Comparison of ENCODE assay signal across 21 mouse cellular contexts in genomic region chr10:13444257-13444656, GRCm38 (mm10). TPM values are rescaled to one million over a fixed set of nuclear protein-coding genes. Genes with fewer than 3 reads are reported as not detected.
DNase-seq lines count a peak whose midpoint lies in the region; ATAC-seq and TF ChIP-seq lines count a peak whose summit lies in the region.
"Had no signal": no experiment of that assay in that cellular context is flagged by ENCODE, and none has a peak within 500 bp of the region (broad histone marks: within the 10 kb centered on the region; RNA-seq: fewer than 3 reads in every experiment).

No protein-coding gene starts in this region.

- H3K4me2 ChIP-seq in kidney, embryonic 15.5 days, result no peak overlapping the region
- H3K4me2 ChIP-seq in liver, embryonic 12.5 days, result 0 out of 2 replicates have a peak overlapping the region, but pooled peaks have one; percentile 14
- H3K4me2 ChIP-seq in liver, embryonic 11.5 days, result no peak overlapping the region; the same call in 1 of the 2 replicates
- no peak overlapping the region for H3K4me2 ChIP-seq in forebrain, embryonic 16.5 days (ENCODE audit: low read length)
- H3K4me2 ChIP-seq: embryonic facial prominence, embryonic 15.5 days; heart, embryonic 13.5 days; hindbrain, embryonic 12.5 days had no signal

- ATAC-seq in kidney, embryonic 15.5 days (replicated peaks; ENCODE audit: low FRiP score), result no peak
- ATAC-seq in liver, embryonic 12.5 days, result 0 out of 2 replicates have a peak, but pooled peaks have one; percentile 37
- no peak for ATAC-seq in liver, embryonic 11.5 days (replicated peaks; ENCODE audit: low FRiP score)
- peak; percentile 53 for ATAC-seq in common myeloid progenitor, adult 5-6 weeks (replicated peaks; ENCODE audit: low read depth, poor library complexity, severe bottlenecking)
- no peak for ATAC-seq in forebrain, embryonic 16.5 days
- ATAC-seq: forebrain, embryonic 14.5 days; hindbrain, embryonic 16.5 days had no signal

- H3K9me3 ChIP-seq in kidney, embryonic 15.5 days (replicated peaks), result no peaks in the 10 kb centered on the region
- H3K9me3 ChIP-seq in liver, embryonic 12.5 days (replicated peaks), result no peaks in the 10 kb centered on the region
- no peaks in the 10 kb centered on the region for H3K9me3 ChIP-seq in liver, embryonic 11.5 days (ENCODE audit: control insufficient read depth, low read length)
- no peaks in the 10 kb centered on the region for H3K9me3 ChIP-seq in limb, embryonic 10.5 days (replicated peaks)
- no peaks in the 10 kb centered on the region for H3K9me3 ChIP-seq in forebrain, embryonic 16.5 days (ENCODE audit: control insufficient read depth, low read length)
- H3K9me3 ChIP-seq: embryonic facial prominence, embryonic 15.5 days; forebrain, embryonic 10.5 days; heart, embryonic 13.5 days; hindbrain, embryonic 12.5 days had no signal

- no peak overlapping the region for H3K27ac ChIP-seq in kidney, adult 2 months (ENCODE audit: insufficient read depth, low read depth, low read length)
- H3K27ac ChIP-seq in kidney, embryonic 15.5 days, result no peak overlapping the region
- H3K27ac ChIP-seq in liver, embryonic 12.5 days, result no peak overlapping the region
- H3K27ac ChIP-seq in liver, embryonic 11.5 days (ENCODE audit: low read depth, low read length), result no peak overlapping the region
- no peak overlapping the region for H3K27ac ChIP-seq in limb, embryonic 10.5 days
- no peak overlapping the region for H3K27ac ChIP-seq in forebrain, embryonic 16.5 days (ENCODE audit: low read length)
- H3K27ac ChIP-seq: embryonic facial prominence, embryonic 15.5 days; forebrain, embryonic 10.5 days; heart, embryonic 13.5 days; hindbrain, embryonic 12.5 days had no signal

- H3K9ac ChIP-seq in kidney, embryonic 15.5 days, result no peak overlapping the region
- no peak overlapping the region for H3K9ac ChIP-seq in liver, embryonic 12.5 days
- no peak overlapping the region for H3K9ac ChIP-seq in liver, embryonic 11.5 days (ENCODE audit: low read depth, low read length)
- H3K9ac ChIP-seq in forebrain, embryonic 16.5 days (replicated peaks; ENCODE audit: low read depth, low read length), result no peak overlapping the region
- H3K9ac ChIP-seq: embryonic facial prominence, embryonic 15.5 days; heart, embryonic 13.5 days; hindbrain, embryonic 12.5 days had no signal

- TF ChIP-seq POLR2A in kidney, adult 2 months (IDR thresholded peaks at IDR 0.05; ENCODE audit: low read depth, low read length), result no peak

- 58% methylated on average over 5 of the region's 5 CpGs for WGBS in kidney, adult 2 months
- 74% methylated on average over 5 of the region's 5 CpGs for WGBS in kidney, embryonic 15.5 days
- WGBS in liver, embryonic 12.5 days (ENCODE audit: insufficient replicate concordance), result 29% methylated on average over 5 of the region's 5 CpGs
- 43% methylated on average over 5 of the region's 5 CpGs for WGBS in liver, embryonic 11.5 days
- 86% methylated on average over 5 of the region's 5 CpGs for WGBS in limb, embryonic 10.5 days
- 89% methylated on average over 5 of the region's 5 CpGs for WGBS in forebrain, embryonic 16.5 days

- H3K27me3 ChIP-seq in kidney, adult 2 months (replicated peaks; ENCODE audit: control insufficient read depth, insufficient read depth, low read length), result no peaks in the 10 kb centered on the region
- H3K27me3 ChIP-seq in kidney, embryonic 15.5 days, result no peaks in the 10 kb centered on the region
- no peaks in the 10 kb centered on the region for H3K27me3 ChIP-seq in liver, embryonic 12.5 days (replicated peaks)
- no peaks in the 10 kb centered on the region for H3K27me3 ChIP-seq in liver, embryonic 11.5 days (replicated peaks; ENCODE audit: control insufficient read depth, insufficient read depth, low read length)
- no peaks in the 10 kb centered on the region for H3K27me3 ChIP-seq in limb, embryonic 10.5 days (ENCODE audit: low read depth, poor library complexity, severe bottlenecking)
- no peaks in the 10 kb centered on the region for H3K27me3 ChIP-seq in forebrain, embryonic 16.5 days (replicated peaks; ENCODE audit: control insufficient read depth, insufficient read depth, low read length)
- H3K27me3 ChIP-seq: embryonic facial prominence, embryonic 15.5 days; heart, embryonic 13.5 days; hindbrain, embryonic 12.5 days had no signal

- no peak overlapping the region for H3K4me3 ChIP-seq in kidney, adult 2 months (ENCODE audit: insufficient read depth, low read depth, low read length)
- H3K4me3 ChIP-seq in kidney, embryonic 15.5 days (replicated peaks), result no peak overlapping the region
- H3K4me3 ChIP-seq in liver, embryonic 12.5 days, result no peak overlapping the region
- H3K4me3 ChIP-seq in liver, embryonic 11.5 days (ENCODE audit: low read depth, low read length), result no peak overlapping the region
- H3K4me3 ChIP-seq in limb, embryonic 10.5 days, result no peak overlapping the region
- H3K4me3 ChIP-seq in forebrain, embryonic 16.5 days (replicated peaks; ENCODE audit: low read length), result no peak overlapping the region
- H3K4me3 ChIP-seq: embryonic facial prominence, embryonic 15.5 days; erythroblast, embryonic 14.5 days; forebrain, embryonic 10.5 days; heart, embryonic 13.5 days; hindbrain, embryonic 12.5 days had no signal

- H3K4me1 ChIP-seq in kidney, adult 2 months (ENCODE audit: control insufficient read depth, insufficient read depth, low read length), result peaks cover 13% of the 10 kb centered on the region; the same call in 1 of the 2 replicates
- peaks cover 22% of the 10 kb centered on the region for H3K4me1 ChIP-seq in kidney, embryonic 15.5 days
- 0 out of 2 replicates have a peak, but pooled peaks cover 4% of the 10 kb centered on the region for H3K4me1 ChIP-seq in liver, embryonic 12.5 days
- no peaks in the 10 kb centered on the region for H3K4me1 ChIP-seq in liver, embryonic 11.5 days (replicated peaks; ENCODE audit: control insufficient read depth, insufficient read depth, low read length)
- no peaks in the 10 kb centered on the region for H3K4me1 ChIP-seq in limb, embryonic 10.5 days
- no peaks in the 10 kb centered on the region for H3K4me1 ChIP-seq in forebrain, embryonic 16.5 days (replicated peaks; ENCODE audit: control insufficient read depth, insufficient read depth, low read length)
- H3K4me1 ChIP-seq: forebrain, embryonic 10.5 days; hindbrain, embryonic 12.5 days had no signal

- TF ChIP-seq CTCF in kidney, adult 2 months (conservative IDR thresholded peaks at IDR 0.05; ENCODE audit: insufficient read depth, insufficient read length, low read depth, low read length), result no peak

- DNase-seq in kidney, adult 2 months, result peak; percentile 73
- no peak for DNase-seq in liver, embryonic 11.5 days (ENCODE audit: low spot score)
- peak; percentile 25 for DNase-seq in limb, embryonic 10.5 days (ENCODE audit: low spot score)
- DNase-seq in spleen, postnatal 36 days (ENCODE audit: low spot score in 2 of 2), result no peak
- DNase-seq: adrenal gland, adult 2 months; adrenal gland, postnatal 25 days; cerebellum, adult 18-20 months; cerebellum, postnatal 10 days; embryo, embryonic 11 days; heart, postnatal 36 days had no signal

- H3K36me3 ChIP-seq in kidney, adult 2 months (ENCODE audit: control insufficient read depth, insufficient read depth, low read length), result no peaks in the 10 kb centered on the region
- no peaks in the 10 kb centered on the region for H3K36me3 ChIP-seq in kidney, embryonic 15.5 days
- no peaks in the 10 kb centered on the region for H3K36me3 ChIP-seq in liver, embryonic 12.5 days
- H3K36me3 ChIP-seq in liver, embryonic 11.5 days (ENCODE audit: control insufficient read depth, insufficient read depth, low read length), result no peaks in the 10 kb centered on the region
- no peaks in the 10 kb centered on the region for H3K36me3 ChIP-seq in limb, embryonic 10.5 days
- H3K36me3 ChIP-seq in forebrain, embryonic 16.5 days (ENCODE audit: control insufficient read depth, insufficient read depth), result no peaks in the 10 kb centered on the region
- H3K36me3 ChIP-seq: embryonic facial prominence, embryonic 15.5 days; forebrain, embryonic 10.5 days; heart, embryonic 13.5 days; hindbrain, embryonic 12.5 days had no signal

RNA-seq across cellular contexts. Expression of gene Phactr2, which starts 30.0 kb away (rescaled TPM):
- 10.7 and 12.5 TPM in 2 replicates for polyA plus RNA-seq in kidney, adult 2 months (2012; rRNA removed)
- polyA plus RNA-seq in kidney, embryonic 15.5 days (2015; fragmentation: Nextera tagmentation; extraction: Ambion mirVana), result 28.1 and 30.6 TPM in 2 replicates
- 9.8 and 10.4 TPM in 2 replicates for polyA plus RNA-seq in liver, embryonic 12.5 days (2016; fragmentation: Nextera tagmentation; extraction: Ambion mirVana)
- 18.0 and 19.3 TPM in 2 replicates for polyA plus RNA-seq in liver, embryonic 11.5 days (2014; fragmentation: Nextera tagmentation; extraction: Ambion mirVana)
- total RNA-seq in common myeloid progenitor, adult 5-6 weeks (2017), result 25.9 and 27.6 TPM in 2 replicates
- 16.2 and 21.3 TPM in 2 replicates for polyA plus RNA-seq in limb, embryonic 10.5 days (2016; fragmentation: Nextera tagmentation; extraction: Ambion mirVana)
- 8.1 and 9.4 TPM in 2 replicates for polyA plus RNA-seq in forebrain, embryonic 16.5 days (2015; fragmentation: Nextera tagmentation; extraction: Ambion mirVana)

RNA-seq across cellular contexts. Expression of gene Fuca2, which starts 55.1 kb away (rescaled TPM):
- polyA plus RNA-seq in kidney, adult 2 months (2012; rRNA removed), result 120 TPM in 2 replicates
- polyA plus RNA-seq in kidney, embryonic 15.5 days (2015; fragmentation: Nextera tagmentation; extraction: Ambion mirVana), result 81.9 and 89.7 TPM in 2 replicates
- polyA plus RNA-seq in liver, embryonic 12.5 days (2016; fragmentation: Nextera tagmentation; extraction: Ambion mirVana), result 57.7 and 59.6 TPM in 2 replicates
- 85.0 and 90.9 TPM in 2 replicates for polyA plus RNA-seq in liver, embryonic 11.5 days (2014; fragmentation: Nextera tagmentation; extraction: Ambion mirVana)
- total RNA-seq in common myeloid progenitor, adult 5-6 weeks (2017), result 46.3 and 56.7 TPM in 2 replicates
- 21.3 and 23.6 TPM in 2 replicates for polyA plus RNA-seq in limb, embryonic 10.5 days (2016; fragmentation: Nextera tagmentation; extraction: Ambion mirVana)
- 22.4 and 33.1 TPM in 2 replicates for polyA plus RNA-seq in forebrain, embryonic 16.5 days (2015; fragmentation: Nextera tagmentation; extraction: Ambion mirVana)

Comparison
In these comparisons a context has a peak if more than half of its experiments do, and no peak if none do; other contexts are left out.
1. ATAC-seq: peak in liver, embryonic 12.5 days (single experiment) and common myeloid progenitor, adult 5-6 weeks (single experiment); none in kidney, embryonic 15.5 days (single experiment), liver, embryonic 11.5 days (single experiment) and forebrain, embryonic 16.5 days (single experiment).
2. DNase-seq: peak in kidney, adult 2 months (single experiment) and limb, embryonic 10.5 days (single experiment); none in liver, embryonic 11.5 days (single experiment) and spleen, postnatal 36 days (0 of 2).